Mouse (Mus musculus) layer of hippocampus, postnatal 36 days (tissue): ENCODE results near the gene Gnai2. TPM values are rescaled to one million over a fixed set of nuclear protein-coding genes. Genes with fewer than 3 reads are reported as not detected.
"Not testable (repeated sequence)": the region's sequence is repeated elsewhere in the genome, so short reads cannot be mapped to it uniquely, and the experiment has no call there.

ENCODE experiments used
- DNase-seq, 2 experiments: peaks; one replicate each; pipeline ENCODE4 v3.0.0; 2022
- total RNA-seq, 2 experiments: library from RNA; stranded (reverse); gene quantifications; 2 replicates each; pipeline ENCODE4 v1.2.3; 2021

Gene Gnai2
- total RNA-seq, 2 experiments from 2014 or later, result 195 to 208 TPM

DNA sequence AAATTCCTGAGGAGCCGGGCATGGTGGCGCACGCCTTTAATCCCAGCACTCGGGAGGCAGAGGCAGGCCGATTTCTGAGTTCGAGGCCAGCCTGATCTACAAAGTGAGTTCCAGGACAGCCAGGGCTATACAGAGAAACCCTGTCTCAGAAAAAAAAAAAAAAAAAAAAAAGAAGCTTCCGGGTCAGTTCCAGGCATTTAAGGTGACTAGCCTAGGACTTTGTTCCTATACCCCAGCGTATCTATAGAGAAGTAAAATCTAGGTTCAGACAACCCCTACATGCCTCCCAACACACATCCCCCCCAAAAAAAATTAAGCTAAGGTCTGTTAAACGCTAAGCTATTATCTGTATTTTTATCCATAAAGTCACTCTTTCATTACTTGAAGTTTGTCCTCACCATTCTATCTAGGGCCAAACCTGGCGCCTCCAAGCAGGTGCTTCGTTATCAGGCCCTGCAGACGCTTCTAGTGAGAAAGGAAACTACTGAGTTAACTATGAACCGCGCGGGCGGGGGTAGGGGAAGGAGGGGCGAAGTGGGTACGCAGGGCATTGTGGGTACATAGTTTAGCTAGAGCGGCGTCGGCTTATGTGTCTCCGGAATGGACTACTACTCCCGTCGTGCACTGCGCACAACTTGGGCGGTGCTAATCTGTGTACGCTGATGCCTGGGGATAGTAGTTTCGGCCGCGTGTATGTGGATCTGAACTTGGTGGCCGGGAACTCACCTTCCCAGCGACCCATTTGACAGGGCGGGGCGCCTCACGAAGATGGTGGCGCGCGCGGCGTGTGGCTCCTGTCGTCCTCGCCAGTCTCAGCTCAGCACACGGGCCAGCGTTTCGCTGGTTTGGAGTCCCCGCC lies 48.0 kb downstream of the Gnai2 start, which contains the start of gene Ifrd2:
TSS of gene Ifrd2 (plus strand) at position 669 of the 859 bp plus-strand sequence.
- peak; percentile 97 to 98 for DNase-seq

DNA sequence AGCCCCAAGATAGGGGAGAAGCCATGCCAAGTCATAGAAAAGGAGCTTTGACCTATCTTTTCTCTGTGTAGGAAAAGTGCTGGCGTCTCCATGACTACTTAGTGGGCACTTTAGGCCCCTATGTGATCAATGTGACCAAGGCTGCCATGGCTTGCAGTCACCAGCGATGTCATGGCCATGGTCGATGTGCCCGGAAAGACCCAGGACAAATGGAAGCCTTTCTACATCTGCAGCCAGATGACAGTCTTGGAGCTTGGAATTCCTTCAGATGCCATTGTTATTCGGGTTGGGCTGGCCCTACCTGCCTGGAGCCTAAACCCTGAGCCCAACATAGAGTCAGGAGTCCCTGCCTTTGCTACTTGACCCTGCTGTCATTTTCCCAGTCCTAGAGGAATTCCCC lies 48.7 kb downstream of the Gnai2 start:
- no peak for DNase-seq

DNA sequence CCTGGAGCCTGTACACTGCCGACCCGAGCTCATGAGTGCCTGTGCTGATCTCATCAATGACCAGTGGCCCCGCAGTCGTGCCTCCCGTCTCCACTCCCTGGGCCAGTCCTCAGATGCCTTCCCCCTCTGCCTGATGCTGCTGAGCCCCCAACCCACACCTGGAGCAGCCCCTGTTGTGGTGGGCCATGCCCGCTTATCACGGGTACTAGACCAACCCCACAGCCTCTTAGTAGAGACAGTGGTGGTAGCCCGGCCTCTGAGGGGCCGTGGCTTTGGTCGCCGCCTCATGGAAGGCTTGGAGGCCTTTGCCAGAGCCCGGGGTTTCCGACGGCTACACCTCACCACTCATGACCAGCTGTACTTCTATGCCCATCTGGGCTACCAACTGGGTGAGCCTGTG lies 52.0 kb downstream of the Gnai2 start:
- DNase-seq, result peak in 1 of 2 experiments; percentile 1

DNA sequence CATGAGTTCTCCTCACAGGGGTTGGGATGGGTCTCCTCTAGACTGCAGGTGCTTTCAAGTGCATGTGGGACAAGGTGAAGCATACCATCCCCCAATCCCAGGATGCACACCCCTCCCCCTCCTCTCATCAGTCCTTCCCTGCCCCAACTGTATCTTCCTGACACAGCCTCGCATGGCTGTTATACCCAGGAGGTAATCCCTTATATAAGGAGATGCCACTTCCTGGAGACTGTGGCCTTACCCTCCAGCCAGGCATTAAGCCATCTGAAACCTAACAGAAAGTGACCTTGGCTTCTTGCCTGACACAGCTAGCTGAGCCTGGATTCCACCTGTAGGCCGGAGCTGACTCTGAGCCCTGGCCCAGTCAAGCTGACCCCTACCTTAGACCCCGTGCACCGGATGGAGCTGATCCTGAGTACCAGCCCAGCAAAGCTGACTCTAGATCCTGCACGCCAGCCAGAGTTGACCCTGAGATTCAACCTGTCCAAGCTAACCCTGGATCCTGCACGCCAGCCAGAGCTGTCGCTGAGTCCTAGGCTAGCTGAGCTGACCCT lies 52.6 kb downstream of the Gnai2 start:
- DNase-seq, result peak in 1 of 2 experiments; percentile 1

DNA sequence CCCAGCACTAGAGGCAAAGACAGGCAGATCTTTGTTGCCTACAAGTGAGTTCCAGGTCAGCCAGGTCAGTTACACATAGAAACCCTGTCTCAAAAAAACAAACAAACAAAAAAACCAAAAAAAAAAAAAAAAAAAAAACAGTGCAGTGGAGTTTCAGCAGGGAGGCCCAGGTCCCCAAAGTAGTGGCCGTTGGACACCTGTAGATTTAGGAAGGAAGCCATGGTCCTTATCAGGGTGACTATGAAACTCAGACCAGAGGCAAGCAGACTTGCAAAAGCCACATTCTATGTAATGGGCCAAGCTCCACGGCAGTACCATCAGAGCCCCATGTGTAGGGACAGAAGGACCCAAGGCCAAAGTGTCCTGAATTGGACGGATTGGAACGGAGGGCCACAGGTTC lies 53.6 kb downstream of the Gnai2 start:
- DNase-seq, result no peak

DNA sequence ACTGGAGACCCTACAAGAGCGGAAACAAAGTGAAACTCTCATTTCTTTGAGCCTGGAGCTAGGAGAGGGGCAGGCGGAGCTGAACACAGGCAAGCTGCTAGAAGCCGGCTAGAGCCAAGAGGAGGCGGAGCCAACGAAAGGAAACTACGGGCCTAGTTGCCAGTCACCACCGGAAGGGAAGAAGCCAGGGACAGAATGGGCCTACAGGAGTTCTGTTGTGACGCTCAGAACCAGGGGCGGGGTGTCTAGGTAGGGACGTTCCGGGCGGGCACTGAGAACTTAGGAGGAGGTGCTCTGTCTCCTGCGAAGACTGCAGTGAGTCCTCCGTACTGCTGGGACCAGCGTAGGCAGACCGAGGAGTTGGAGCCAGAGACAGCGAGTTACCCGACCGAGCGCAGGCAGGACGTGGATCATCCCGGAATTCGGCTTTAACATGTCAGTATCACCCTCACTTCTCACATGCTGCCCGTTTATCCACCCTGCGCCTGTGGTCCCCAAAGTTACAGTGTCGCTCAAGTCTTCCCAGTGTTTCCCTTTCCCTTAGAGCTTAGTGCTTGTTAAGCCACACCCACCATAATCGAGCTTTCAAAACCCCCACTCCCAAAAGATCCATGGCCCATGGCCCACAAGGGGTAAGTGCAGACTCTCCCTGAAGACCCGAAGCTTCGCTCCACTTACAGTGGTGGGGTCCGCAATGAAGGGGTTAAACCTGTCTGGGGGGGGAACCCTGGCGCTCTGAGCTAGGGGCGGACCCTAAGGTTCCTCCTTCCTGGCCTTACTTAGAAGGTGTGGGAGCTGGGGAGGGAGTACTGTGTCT lies 54.5 kb downstream of the Gnai2 start, which contains the start of gene Hyal3:
TSS of gene Hyal3 (plus strand) at position 318 of the 817 bp plus-strand sequence.
- peak; percentile 88 to 90 for DNase-seq

DNA sequence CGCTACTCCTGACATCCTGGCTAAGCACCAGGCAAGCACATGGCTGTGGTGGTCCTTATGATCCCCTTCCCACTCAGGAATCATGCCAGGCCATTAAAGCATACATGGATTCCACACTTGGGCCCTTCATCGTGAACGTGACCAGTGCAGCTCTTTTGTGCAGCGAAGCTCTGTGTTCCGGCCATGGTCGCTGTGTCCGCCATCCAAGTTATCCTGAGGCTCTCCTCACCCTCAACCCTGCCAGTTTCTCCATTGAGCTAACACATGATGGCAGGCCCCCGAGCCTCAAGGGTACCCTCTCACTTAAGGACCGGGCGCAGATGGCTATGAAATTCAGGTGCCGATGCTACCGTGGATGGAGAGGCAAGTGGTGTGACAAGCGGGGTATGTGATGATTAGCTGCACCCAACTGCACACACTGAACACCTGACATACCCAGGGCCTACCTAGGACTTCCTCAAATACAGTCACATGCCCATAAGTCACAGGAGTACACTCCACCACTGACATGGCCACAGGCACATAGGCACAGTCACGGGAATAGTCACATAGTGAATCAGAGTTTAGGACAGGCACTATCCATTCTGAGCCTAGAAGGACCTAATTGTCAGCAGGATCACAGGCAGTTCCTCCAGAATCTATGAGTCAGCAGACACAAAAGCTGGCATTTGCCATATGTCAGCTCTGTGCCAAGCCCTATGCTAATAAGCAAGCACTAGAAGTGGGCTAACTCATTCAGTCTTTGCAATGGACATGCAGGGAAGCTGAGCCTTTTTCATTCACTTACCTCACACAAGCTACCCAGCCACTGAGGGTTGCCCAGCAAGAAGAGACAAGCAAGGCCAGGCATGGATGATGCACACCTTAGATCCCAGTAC lies 55.9 kb downstream of the Gnai2 start:
- no peak for DNase-seq

DNA sequence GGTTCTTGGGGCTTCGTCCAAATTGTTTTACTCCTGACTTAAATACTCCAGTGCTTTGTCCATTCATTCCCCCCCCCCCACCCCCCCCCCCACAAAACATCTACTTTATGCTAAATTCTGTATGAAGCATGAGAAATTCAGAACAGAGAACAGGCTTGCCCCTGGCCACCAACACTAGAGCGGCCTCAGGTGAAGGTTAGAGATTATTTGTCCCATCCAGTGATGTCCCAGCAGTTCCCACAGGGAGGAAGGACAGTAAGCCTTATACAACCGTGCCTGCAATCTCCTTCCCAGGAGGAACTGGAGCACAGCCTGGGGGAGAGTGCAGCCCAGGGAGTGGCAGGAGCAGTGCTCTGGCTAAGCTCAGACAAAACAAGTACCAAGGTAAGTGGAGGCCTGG lies 56.6 kb downstream of the Gnai2 start, which contains the start of gene Naa80:
TSS of gene Naa80 (plus strand) at position 301 of the 400 bp plus-strand sequence.
- no peak for DNase-seq

DNA sequence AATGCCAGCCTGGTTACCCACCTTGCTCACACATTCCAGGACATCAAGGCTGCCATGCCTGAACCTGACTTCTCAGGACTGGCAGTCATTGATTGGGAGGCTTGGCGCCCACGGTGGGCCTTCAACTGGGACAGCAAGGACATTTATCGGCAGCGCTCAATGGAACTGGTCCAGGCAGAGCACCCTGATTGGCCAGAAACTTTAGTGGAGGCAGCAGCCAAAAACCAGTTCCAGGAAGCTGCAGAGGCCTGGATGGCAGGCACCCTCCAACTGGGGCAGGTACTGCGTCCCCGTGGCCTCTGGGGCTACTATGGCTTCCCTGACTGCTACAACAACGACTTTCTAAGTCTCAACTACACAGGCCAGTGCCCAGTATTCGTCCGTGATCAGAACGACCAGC lies 57.3 kb downstream of the Gnai2 start:
- no peak for DNase-seq

DNA sequence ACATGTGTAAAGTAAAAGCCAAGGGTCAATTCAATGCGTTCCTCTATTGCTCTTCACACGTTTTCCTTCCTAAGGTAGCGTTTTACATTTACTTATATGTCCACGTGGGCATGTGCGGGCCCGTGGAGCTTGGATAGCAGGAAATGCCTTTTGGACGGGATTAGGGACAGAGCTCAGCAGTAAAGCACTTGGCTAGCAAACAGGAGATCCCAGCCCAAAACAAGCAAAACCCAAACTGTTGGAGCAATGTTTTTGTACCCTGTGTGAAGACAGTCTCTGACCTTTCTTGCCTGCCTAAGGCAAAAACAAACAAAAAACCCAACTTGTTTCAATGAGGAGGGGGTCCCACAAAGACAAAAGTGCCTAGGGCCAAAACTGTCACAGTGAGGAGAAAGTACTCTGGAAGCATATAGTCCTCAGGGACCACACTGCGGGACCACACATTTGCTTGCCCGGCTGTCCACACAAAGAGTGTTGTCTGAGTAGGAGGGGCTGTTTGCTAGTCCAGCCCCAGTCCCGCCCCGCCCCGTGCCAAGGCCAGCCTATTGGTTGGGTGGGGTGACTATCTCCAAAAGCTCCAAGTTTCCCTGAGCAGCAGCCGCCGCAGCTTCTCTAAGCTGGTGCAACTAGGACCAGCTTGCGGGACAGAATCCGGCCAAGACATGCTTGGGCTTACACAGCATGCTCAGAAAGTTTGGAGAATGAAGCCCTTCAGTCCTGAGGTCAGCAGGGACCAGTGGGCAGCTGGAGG lies 58.6 kb downstream of the Gnai2 start, which contains the start of gene Hyal1:
TSS of gene Hyal1 (plus strand) at position 571 of the 751 bp plus-strand sequence.
- DNase-seq, result peak; percentile 47 to 49

DNA sequence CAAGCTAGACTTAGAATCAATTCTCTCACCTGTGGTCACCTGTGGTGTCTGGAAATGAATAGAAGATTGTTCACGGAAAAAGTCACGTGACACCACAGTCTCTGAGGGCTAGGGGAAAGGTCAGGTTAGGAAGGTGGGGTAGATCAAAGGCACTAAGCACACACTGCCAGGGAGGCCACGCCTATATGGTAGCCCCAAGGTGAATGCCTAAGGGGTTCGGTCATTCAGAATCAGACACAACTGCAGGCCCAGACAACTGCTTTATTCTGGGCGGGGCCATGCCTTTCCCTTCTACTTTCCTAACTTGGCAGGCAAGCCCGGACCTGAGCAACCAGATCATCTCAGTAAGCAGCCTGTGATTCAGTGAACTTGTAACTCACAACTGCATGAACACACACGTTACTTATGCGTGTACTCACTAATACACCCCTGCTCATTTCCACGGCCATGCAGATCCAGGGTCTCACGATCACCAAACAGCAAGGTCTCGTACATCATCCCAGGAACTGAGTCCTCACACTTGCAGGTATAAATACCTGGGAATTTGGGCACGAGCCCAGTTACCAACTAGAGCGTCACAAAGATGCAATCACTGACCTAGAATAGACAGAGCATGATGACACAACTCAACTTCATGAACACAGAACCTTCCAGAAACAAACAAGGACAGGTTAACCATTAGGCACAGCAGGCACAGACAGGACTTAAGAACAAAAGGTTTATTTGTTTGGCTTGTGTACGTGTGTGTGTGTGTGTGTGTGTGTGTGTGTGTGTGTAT lies 59.4 kb downstream of the Gnai2 start:
- no peak for DNase-seq

DNA sequence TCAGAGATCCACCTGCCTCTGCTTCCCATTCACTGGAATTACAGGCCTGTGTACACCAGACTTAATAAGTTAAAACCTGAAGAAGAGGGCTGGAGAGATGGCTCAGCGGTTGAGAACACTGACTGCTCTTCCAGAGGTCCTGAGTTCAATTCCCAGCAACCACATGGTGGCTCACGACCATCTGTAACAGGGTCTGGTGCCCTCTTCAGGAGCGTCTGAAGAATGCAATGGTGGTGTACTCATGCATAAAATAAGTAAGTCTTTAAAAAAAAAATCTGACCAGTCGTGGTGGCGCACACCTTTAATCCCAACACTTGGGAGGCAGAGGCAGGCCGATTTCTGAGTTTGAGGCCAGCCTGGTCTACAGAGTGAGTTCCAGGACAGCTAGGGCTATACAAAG lies 61.4 kb downstream of the Gnai2 start:
- not testable (repeated sequence) for DNase-seq

DNA sequence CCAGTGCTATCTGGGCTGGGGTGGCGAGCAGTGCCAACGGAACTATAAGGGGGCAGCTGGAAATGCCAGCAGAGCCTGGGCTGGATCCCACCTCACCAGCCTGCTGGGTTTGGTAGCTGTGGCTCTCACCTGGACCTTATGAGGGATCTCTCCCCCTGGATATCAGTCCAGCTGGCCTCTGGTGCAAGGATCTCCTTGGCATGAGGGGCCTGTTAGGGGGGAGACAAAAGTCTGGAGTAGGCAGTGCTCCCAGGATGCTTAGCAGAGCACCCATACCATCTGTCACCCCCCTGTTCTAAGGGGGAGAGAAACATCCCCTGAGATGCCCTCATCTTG lies 62.9 kb downstream of the Gnai2 start:
- no peak for DNase-seq

DNA sequence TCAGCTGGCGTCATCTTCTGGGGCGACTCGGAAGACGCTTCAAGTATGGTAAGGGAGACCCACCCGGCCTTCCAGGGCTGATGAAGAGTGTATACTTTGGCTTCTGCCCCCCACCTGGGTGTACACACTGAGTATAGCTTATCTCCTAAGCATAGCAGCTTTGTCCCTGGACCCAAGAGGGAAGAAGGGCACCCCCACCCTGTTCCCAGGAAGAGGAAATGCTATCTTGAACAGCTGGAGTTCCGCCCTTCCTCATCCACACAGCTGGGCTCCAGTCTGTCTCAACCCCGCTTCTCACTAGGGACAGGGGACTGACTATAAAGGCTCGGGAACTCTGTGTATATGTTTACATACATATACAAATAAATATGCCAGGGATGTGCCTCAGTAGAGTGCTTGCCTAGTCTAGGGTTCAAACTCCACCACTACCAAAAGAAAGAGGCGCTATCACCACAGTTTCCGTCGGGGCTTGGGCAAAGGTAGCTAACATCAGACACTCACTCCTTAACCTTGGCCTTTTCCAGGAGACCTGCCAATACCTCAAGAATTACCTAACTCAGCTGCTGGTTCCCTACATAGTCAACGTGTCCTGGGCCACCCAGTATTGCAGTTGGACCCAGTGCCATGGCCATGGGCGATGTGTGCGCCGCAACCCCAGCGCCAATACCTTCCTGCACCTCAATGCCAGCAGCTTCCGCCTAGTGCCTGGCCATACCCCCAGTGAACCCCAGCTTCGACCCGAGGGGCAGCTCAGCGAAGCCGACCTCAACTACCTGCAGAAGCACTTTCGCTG lies 63.4 kb downstream of the Gnai2 start:
- no peak for DNase-seq

DNA sequence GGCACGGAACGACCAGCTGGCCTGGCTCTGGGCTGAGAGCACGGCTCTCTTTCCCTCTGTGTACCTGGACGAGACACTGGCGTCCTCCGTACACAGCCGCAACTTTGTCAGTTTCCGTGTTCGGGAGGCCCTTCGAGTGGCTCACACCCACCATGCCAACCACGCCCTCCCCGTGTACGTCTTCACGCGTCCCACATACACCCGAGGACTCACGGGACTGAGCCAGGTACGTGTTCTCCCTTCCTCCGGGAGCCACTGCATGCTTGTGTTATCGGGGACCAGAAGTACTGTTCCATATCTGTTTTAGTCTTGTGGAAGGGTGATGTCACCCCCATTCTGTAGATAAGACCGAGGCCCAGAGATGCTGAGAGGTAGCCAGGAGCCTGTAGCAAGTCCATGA lies 64.3 kb downstream of the Gnai2 start:
- no peak for DNase-seq

DNA sequence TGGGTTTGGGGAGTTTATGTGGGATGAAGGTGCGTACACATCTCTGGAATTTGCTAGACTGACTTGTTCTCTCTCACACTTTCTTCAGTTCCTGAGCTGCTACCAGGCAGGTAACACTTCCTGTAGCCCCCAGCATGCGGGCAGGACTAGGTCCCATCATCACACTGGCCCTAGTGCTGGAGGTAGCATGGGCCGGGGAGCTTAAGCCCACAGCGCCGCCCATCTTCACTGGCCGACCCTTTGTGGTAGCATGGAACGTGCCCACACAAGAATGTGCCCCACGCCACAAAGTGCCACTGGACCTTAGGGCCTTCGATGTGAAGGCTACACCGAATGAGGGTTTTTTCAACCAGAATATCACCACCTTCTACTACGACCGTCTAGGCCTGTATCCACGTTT lies 65.2 kb downstream of the Gnai2 start:
- no peak for DNase-seq

DNA sequence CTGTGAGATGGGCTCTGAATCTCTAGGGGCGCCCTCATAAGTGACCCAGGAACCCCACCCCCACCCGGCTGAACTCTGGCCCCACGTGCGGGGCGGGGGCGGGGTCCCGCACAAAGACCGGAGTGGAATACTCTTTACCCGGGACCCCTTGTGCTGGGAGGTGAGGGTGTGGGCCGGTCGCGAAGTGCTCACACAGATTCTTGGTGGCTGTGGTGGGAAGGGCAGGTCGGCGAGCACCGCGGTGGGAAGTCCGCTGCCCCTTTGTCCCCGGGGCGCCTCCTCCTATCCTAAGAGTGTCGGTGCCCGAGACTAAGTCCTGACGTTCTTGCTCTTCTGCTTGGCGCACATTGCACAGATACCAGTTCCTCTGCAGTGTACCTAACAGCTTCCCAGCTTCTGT lies 65.9 kb downstream of the Gnai2 start:
- DNase-seq, result no peak

DNA sequence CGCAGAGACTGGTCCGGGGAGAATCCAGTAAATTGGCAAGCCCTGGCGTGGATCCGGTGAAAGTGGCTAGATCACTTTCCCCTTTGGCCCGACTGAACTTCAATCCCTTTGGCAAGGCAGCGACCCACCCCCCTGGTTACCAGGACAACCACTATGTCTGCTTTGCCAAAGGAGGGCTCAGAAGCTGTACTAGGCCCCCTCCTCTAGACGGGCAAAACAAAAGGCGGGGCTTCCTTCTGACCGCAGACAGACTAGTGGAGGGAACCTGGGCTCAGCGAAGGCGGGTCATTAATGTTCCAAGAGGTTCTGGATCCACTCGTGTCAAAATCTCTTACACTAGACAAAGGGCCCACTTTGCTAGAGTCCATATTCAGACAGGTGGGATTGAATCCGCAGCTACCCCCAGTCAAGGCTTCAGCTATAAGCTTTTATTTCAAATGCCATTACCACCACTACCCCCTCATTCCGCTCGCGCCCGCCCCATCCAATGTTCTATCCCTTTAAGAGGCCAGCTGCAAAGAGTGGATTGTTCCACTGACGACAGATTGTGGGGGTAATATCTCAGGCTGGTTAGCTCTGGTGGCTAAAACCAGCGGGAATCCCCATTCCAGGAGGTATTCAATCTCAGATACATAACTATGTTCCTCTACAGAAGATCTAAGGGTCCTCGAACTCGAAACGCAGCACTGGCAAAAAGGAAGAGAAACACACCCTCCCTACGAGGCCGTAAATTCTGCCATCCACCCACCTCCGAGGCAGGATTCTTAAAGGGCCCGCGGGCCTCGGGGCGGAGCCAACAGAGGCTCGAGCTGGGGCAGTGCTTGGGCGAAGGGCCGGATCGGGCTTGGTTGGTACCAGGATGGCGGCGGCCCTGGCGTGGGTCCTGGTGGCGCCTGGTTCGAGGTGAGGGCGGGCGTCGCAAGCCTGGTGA lies 66.6 kb downstream of the Gnai2 start:
- DNase-seq, result peak; percentile 80 to 81
